Mouse (Mus musculus): ENCODE measurements at regions not wholly inside any gene's neighbourhood (a gene's known extent, or its start where the extent isn't known, plus 50 kb on each side); places are given as distances from the start of the nearest gene placed in this dataset.
A peak's percentile ranks its signal among the peaks of the same experiment; 100 is the strongest.

- DNase-seq, result no peak
Observed at GRCm38 (mm10) chr3:120897758-120898157, 273.7 kb downstream of the Rwdd3 start.

GRCm38 (mm10) chr3:120897221-120897620 lies 274.3 kb downstream of the Rwdd3 start:
- peak; percentile 63 for DNase-seq

GRCm38 (mm10) chr3:120886063-120886841 lies 285.2 kb downstream of the Rwdd3 start:
- peak; percentile 58 for DNase-seq

- peak; percentile 32 for DNase-seq
Observed at GRCm38 (mm10) chr3:120885401-120885800, 286.1 kb downstream of the Rwdd3 start.

- peak; percentile 13 for DNase-seq
Observed at GRCm38 (mm10) chr3:120884189-120884588, 287.3 kb downstream of the Rwdd3 start.

- peak; percentile 20 for DNase-seq
Observed at GRCm38 (mm10) chr3:120883650-120884049, 287.8 kb downstream of the Rwdd3 start.

- no peak for DNase-seq
Observed at GRCm38 (mm10) chr3:120879409-120879808, 292.1 kb downstream of the Rwdd3 start.

- DNase-seq, result no peak
Observed at GRCm38 (mm10) chr3:120875740-120876139, 295.8 kb downstream of the Rwdd3 start.

- DNase-seq, result no peak
Observed at GRCm38 (mm10) chr3:120865036-120865435, 306.5 kb downstream of the Rwdd3 start.

GRCm38 (mm10) chr3:120861641-120862040 lies 309.9 kb downstream of the Rwdd3 start:
- DNase-seq, result no peak

- peak; percentile 73 for DNase-seq
Observed at GRCm38 (mm10) chr3:120858281-120858680, 313.2 kb downstream of the Rwdd3 start.

- DNase-seq, result no peak
Observed at GRCm38 (mm10) chr3:120854322-120854721, 317.2 kb downstream of the Rwdd3 start.

GRCm38 (mm10) chr3:120843623-120844022 lies 327.9 kb downstream of the Rwdd3 start:
- no peak for DNase-seq

GRCm38 (mm10) chr3:120823536-120823935 lies 348.0 kb downstream of the Rwdd3 start:
- no peak for DNase-seq

- no peak for DNase-seq
Observed at GRCm38 (mm10) chr3:120811901-120812300, 359.6 kb downstream of the Rwdd3 start.

GRCm38 (mm10) chr3:120810527-120810926 lies 361.0 kb downstream of the Rwdd3 start:
- DNase-seq, result no peak

- DNase-seq, result no peak
Observed at GRCm38 (mm10) chr3:120810048-120810447, 361.4 kb downstream of the Rwdd3 start.

GRCm38 (mm10) chr3:120786659-120787058 lies 384.8 kb downstream of the Rwdd3 start:
- no peak for DNase-seq

- DNase-seq, result no peak
Observed at GRCm38 (mm10) chr3:120781486-120781885, 390.0 kb downstream of the Rwdd3 start.

GRCm38 (mm10) chr3:120779091-120779490 lies 392.4 kb downstream of the Rwdd3 start:
- DNase-seq, result no peak

GRCm38 (mm10) chr3:120774951-120775350 lies 396.5 kb downstream of the Rwdd3 start:
- no peak for DNase-seq

GRCm38 (mm10) chr3:120761681-120762080 lies 409.8 kb downstream of the Rwdd3 start:
- DNase-seq, result no peak

- no peak for DNase-seq
Observed at GRCm38 (mm10) chr3:120761223-120761622, 410.3 kb downstream of the Rwdd3 start.

- no peak for DNase-seq
Observed at GRCm38 (mm10) chr3:120748513-120748912, 423.0 kb downstream of the Rwdd3 start.

- DNase-seq, result peak; percentile 18
Observed at GRCm38 (mm10) chr3:120747678-120748077, 423.8 kb downstream of the Rwdd3 start.
